Mouse (Mus musculus) MEL-GATA-1-ER (cell line): ENCODE measurements around the gene Gm20604.

Experiments
- DNase-seq: peaks from one replicate; pipeline ENCODE4 v3.0.0-alpha.2; 2012; ENCODE audit warnings: low read depth; ENCODE audit errors: extremely low read depth

Gm20604 gene

GRCm38 (mm10) chr12:102743036-102743588, 15.4 kb downstream of the Gm20604 start:
- no peak for DNase-seq

GRCm38 (mm10) chr12:102742056-102742455, 16.4 kb downstream of the Gm20604 start:
- no peak for DNase-seq

- peak; percentile 25 for DNase-seq
Measured at GRCm38 (mm10) chr12:102740285-102740684, 18.2 kb downstream of the Gm20604 start.

GRCm38 (mm10) chr12:102739096-102739495, 19.4 kb downstream of the Gm20604 start:
- no peak for DNase-seq

GRCm38 (mm10) chr12:102733381-102733780, 25.1 kb downstream of the Gm20604 start:
- DNase-seq = peak; percentile 52

- no peak for DNase-seq
Measured at GRCm38 (mm10) chr12:102730798-102731619, 27.5 kb downstream of the Gm20604 start.

- peak; percentile 92 for DNase-seq
Measured at GRCm38 (mm10) chr12:102729855-102730797, 28.3 kb downstream of the Gm20604 start.

GRCm38 (mm10) chr12:102725761-102726175, 32.7 kb downstream of the Gm20604 start:
- no peak for DNase-seq

- DNase-seq = no peak
Measured at GRCm38 (mm10) chr12:102725146-102725545, 33.3 kb downstream of the Gm20604 start.

- DNase-seq = no peak
Measured at GRCm38 (mm10) chr12:102723861-102724260, 34.6 kb downstream of the Gm20604 start.

- no peak for DNase-seq
Measured at GRCm38 (mm10) chr12:102722966-102723365, 35.5 kb downstream of the Gm20604 start.

GRCm38 (mm10) chr12:102722451-102722850, 36.0 kb downstream of the Gm20604 start:
- DNase-seq = no peak

GRCm38 (mm10) chr12:102719552-102720315, 38.7 kb downstream of the Gm20604 start:
- DNase-seq = no peak

- no peak for DNase-seq
Measured at GRCm38 (mm10) chr12:102714654-102715395, 43.6 kb downstream of the Gm20604 start.

- no peak for DNase-seq
Measured at GRCm38 (mm10) chr12:102714116-102714515, 44.4 kb downstream of the Gm20604 start.

GRCm38 (mm10) chr12:102713153-102713865, 45.2 kb downstream of the Gm20604 start:
- no peak for DNase-seq

- DNase-seq = no peak
Measured at GRCm38 (mm10) chr12:102710851-102711375, 47.6 kb downstream of the Gm20604 start.

- no peak for DNase-seq
Measured at GRCm38 (mm10) chr12:102709896-102710295, 48.6 kb downstream of the Gm20604 start.

- DNase-seq = no peak
Measured at GRCm38 (mm10) chr12:102708220-102708619, 50.3 kb downstream of the Gm20604 start.
